Mouse (Mus musculus): ENCODE results near the gene Cpne8.

GRCm38 (mm10) chr15:90568050-90568449 is 111.2 kb downstream of the Cpne8 start:
- TF ChIP-seq CTCF (conservative IDR thresholded peaks at IDR 0.05; ENCODE audit: insufficient read depth, insufficient read length, low read depth, low read length) (no peak), POLR2A (IDR thresholded peaks at IDR 0.05; ENCODE audit: low read depth, low read length) (no peak)
